Mouse (Mus musculus) liver, postnatal 0 days (tissue): ENCODE results near the gene Nova2.

Source experiments
- CTCF ChIP-seq: sonication (generic); IDR thresholded peaks from 2 replicates; pipeline ENCODE4 v1.5.1; 2016; ENCODE audit warnings: antibody characterized with exemption, low read depth
- EP300 ChIP-seq: IDR thresholded peaks from 2 replicates; pipeline ENCODE4 v1.6.1; 2016; ENCODE audit warnings: antibody characterized with exemption, low read depth, mild to moderate bottlenecking

- TF ChIP-seq CTCF (peak; percentile 24), EP300 (no peak)
Observed at GRCm38 (mm10) chr7:19003902-19004630, 78.4 kb downstream of the Nova2 start, which contains the start of gene Irf2bp1.
